Mouse (Mus musculus) 3T3-L1 (cell line): ENCODE measurements around the gene Slc25a53.
"Not testable (repeated sequence)": the region's sequence is repeated elsewhere in the genome, so short reads cannot be mapped to it uniquely, and the experiment has no call there.

Source experiments
- DNase-seq: peaks from one replicate; pipeline ENCODE4 v3.0.0-alpha.2; 2015; ENCODE audit warnings: low read depth, low spot score

Slc25a53 gene

DNA sequence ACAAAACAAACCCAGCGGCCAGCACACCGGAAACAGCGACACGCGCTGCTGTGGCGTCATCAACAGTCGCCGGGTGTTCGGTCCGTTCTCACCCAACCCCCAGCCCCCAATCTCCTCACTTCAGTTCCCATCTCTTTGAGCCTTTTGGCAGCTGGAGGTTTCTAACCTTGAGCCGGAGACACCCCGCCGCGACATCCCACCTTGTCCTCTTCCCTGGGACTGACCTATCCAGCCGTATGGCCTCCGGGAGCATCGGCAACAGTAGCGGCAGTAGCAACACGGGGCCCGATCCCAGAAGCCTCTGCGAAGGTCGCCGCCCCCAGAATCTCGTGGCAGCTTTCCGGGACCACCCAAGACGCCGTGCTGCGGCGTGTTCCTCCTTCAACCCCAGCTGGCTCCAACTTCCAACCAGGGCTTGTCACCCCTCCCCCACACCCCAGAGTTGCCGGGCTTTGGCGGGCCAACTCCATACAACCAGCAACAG is at the start of gene Slc25a53:
TSS of gene Slc25a53 (minus strand) at position 303 of the 484 bp plus-strand sequence.
- peak; percentile 84 for DNase-seq

DNA sequence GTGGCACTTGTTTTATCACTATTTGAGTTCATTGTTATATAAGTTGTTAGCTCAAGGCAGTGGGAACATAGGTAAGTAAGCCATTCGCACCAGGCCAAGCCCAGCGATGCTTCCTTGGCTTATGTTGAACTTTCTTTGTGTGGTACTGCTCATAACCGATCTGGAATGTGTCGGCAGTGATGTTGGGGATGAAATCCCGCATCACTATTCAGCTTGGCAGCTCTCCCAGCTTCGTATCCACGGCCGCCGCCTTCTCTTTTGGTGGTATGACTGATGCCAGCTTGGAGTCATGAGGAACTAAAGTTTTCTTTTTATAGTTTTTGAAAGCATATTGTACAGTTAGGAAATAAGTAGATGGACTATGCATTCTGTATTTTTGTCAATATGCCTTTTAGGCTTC is 25.1 kb upstream of the Slc25a53 start:
- DNase-seq = peak; percentile 32

DNA sequence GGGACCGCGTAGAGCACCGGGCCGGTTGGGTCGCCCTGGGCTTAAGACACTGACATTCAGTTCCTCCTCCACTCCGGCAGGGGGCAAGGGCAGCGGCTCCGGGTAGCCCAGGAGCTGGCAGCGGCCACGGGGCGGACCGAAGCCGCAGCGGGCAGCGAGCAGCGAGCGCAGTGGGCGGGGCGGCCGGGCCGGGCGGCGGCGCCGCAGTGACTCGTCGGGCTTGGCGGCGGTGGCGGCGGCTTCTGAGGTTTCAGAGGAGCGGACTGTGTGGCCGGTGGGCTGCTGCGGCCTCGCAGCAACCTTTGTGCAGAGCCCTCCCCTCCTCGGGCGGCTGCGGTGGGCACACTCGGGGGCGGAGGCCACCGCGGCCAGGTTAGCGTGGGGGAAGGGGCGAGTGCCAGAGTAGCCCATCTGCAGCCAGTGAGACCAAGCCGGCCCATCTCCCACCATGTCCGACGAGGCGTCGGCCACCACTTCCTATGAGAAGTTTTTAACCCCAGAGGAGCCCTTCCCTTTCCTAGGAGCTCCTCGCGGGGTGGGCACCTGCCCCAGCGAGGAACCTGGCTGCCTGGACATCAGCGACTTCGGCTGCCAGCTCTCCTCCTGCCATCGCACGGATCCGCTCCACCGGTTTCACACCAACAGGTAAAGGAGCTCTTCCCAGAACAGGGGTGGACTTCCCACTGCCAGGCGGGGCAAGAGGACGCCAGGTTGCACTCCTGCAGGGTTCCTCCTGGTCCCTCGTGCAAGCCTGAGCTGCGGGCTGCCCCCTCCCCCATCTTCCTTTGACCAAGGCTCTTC is 11.5 kb upstream of the Slc25a53 start, which contains the start of gene Fam199x:
TSS of gene Fam199x (plus strand) at position 170 of the 801 bp plus-strand sequence.
- peak; percentile 76 for DNase-seq

DNA sequence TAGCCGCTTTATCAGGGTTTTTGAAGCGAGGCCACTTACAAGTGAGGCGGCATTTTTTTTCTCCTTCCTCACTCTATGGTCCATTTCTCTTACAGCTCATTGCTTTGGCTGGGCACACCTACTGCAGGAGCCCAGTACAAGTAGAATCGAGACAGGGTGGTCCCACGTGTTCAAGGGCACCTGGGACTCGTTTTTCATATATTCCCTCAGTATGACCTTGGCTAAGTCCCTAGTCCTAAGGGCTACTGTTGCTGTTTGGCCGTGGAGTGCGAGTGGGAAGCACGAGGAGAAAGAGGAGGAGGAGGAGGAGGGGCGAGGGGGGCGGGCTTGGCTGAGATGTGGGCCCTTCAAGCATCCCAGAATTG is 10.9 kb upstream of the Slc25a53 start:
- DNase-seq = no peak

DNA sequence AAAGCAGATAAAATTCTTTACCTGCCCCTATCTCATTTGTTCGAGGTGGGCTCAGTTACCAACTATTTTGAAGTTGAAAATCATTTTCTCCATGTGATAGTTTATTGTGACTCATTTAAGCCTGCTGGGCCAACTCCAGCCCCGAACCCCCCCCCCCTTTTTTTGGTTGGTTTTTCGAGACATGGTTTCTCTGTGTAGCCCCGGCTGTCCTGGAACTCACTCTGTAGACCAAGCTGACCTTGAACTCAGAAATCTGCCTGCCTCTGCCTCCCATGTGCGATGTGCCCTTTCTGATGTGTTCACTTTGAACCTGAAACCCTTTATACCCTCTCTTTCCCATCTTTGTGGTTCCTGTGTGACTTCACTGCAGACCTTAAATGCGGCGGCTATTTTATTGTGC is 400 bp upstream of the Slc25a53 start:
- no peak for DNase-seq

DNA sequence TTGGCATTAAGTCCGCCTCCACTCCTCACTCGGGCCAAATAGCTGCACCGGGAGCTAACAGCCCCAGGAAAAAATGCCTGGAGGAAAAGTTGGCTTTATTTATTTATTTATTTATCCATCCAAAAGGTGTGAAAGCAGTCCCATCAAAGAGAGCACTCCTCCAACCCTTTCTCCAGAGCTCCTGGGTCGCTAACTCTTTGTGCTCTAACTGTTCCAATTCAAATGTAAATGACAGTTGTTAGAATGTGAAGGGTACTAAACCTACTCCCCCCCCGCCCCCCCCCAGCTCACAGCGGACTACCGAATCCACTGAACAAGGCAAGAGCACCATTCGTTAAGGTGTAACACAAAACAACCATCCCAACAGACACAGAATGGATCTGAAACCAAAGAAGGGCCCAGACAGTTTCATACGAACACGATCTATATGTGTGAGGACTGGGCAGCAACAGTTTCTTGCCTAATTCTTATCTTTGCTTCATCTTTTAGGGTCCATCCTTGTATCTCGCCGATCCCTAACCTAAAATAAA is 567 bp downstream of the Slc25a53 start:
- DNase-seq = peak; percentile 2

DNA sequence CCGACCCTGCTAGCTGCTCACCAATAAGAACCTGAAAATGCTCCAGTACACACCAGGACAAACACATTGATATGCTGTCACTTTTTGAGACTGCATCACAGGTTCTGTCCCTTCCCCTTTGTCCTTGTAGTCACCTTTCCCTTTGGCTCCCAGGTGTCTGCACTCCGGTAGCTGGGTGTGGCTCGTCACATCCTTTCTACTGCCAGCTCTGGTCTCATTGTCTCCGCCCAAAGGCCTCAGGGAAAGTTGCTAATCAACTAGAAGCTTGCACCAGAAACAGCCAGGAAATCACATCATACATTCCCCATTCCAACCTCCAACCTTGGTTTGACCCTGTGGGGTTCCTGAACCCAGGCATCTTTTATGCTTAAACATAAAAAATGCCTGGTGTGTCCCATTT is 3.8 kb downstream of the Slc25a53 start:
- no peak for DNase-seq

DNA sequence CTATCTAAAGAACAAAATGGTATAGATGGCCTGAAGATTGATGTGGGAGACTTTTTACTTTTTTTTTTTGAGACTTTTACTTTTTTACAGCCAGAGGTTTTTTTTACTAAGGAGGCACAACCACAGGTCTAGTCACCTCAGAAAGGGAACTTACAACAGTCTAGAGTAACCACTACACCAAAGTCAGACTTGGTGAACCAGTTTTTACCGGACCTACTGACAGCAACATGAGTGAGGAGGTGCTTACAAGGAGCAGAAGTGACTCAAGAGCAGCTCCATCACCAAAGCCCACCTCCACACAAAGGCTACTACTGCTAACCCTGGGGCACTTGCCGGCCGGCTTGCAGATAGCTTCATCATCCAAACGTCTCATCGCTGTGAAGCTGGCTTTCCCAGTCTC is 6.4 kb downstream of the Slc25a53 start:
- DNase-seq = no peak

DNA sequence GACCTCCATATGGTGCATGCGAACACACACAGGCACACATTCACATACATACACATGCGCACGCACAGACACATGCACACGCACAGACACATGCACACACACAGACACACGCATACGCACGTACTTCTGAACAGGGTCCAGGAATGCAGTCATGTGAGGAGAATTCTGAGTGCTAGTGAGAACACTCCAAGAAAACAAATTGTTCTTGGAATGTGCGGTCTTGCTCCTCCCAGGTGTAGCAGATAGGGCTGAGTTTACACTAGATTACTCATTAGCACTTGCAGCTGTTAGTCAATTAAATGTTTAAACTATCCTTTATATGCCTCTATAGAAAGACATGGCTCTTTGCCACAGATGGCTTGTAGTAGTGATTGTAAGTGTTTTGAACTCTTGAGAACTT is 7.2 kb downstream of the Slc25a53 start:
- no peak for DNase-seq

DNA sequence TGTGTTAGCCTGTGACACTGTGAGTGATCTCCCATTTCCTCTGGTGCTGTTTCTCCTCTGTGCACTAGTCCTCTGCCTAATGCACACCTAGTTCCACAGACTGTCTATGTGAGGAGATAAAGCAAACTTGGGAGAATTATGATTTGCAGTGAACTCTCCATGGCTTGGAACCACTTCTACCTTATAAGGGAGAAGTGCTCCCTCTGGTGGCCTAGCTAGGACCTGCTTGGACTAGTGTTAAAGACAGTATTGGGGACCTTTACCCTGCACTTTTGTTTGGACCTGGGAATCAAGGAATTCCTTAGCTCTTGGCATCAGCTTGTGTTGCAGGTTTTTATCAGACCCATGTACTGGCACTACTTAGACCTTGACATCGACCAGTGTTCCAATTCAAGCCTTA is 18.8 kb downstream of the Slc25a53 start:
- DNase-seq = peak; percentile 74

DNA sequence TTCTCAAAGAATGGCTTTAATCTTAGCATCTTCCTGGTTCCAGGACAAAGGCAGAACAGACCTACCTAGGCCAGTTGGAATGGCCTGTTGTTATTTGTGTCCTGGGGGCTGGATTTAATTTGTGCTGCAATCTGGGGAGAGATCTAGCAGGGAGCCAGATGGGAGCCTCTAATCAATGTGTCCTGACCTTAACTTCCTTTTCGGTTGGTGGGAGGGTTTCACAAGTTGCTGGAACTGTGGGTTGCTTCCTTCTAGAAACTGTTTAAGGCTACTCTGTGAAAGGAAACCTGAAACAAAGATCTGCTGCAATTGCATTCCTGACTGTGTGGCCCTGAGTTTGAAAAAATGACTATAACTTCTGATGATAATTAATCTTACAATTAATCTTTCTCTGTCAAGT is 20.4 kb downstream of the Slc25a53 start:
- no peak for DNase-seq

DNA sequence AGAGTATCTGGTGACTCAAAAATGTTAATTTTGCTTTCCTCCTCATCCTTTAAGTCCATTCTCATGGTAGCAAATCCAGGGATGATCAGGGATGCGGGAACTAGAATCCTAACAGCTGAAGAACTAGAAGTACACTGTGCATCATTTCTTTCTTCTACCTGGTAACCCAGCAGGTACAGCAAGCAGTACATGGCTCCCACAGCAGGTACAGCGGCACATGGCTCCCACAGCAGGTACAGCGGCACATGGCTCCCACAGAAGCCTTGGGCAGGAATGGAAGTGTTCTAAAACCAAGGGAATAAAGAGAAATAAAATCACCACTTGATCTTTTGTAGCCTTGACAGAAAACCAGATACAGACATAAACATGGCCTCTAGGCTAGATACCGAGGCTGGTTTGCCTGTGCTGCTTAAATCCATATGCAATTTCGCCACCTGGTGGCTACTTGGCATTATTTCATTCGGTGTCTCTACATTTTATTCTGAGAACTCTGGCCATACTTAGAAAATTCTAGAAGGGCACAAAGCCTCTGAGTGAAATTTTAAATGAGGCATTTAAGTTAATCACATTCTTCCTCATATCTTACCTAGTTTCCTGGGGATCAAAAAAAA is 22.9 kb downstream of the Slc25a53 start:
- peak; percentile 77 for DNase-seq

DNA sequence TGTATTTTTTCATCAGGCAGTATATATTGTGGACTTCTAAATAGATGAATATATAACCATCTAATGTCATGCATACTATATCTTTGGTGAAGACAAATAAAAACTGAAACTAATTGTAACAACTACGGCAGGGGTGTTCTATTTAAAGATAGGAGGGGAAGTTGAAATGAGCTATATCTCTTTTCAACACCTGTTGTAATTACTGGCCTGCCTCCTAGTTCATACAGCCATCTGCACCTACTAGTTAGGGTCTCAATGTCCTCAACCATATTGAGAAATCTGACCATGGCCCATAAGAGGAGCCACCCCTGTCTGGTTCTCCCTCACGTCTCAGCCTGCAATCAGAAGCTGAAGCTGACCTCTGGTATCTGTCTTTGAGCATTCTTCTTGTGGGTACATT is 41.8 kb downstream of the Slc25a53 start:
- no peak for DNase-seq

DNA sequence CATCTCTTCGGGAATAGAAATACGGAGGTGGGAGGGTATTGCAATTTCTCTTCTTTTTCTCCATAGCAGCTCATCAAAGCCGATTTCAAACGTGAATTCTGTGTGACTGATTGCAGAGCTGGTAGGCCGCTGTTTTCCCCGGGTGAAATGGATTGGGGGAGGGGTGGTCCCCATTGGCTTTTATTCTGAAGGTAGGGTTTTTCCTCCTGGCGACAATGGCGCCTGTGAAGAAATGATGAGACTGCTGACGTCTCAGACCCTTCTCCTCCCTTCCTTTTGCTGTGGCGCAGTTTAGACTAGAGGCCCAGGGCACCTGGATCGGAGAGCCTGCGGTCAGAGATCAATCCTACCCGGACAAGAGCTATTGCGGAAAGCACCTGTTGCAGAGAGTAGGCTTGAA is 44.5 kb downstream of the Slc25a53 start:
- DNase-seq = no peak

DNA sequence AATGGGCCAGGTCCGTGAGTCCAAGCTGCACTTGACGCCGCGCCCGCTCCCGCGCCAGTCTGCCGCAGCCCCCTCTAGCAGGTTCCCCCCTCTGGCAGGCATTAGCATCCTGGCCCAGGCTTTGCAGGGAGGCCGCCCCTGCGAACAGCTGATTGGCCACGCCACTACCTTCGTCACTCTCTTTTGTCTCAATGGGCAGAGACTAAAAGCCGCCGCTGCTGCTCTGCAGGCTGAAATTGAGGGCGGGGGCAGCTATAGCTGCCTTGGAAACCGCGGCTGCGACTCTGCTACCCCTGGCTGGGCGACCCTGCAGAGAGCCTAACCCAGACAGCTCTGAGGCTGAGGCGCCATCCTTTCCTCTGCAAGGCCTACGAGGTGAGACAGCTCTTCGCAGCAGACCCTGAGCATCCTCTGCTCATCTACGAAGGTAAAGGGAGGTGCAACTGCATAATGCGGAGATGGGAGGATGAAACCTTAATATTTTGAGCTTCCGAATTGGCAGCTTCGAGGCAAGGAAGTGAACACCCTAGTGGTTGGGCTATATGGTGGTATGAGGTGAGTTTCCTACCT is 45.0 kb downstream of the Slc25a53 start, which contains the start of gene Zcchc18:
TSS of gene Zcchc18 (plus strand) at position 178 of the 570 bp plus-strand sequence.
- no peak for DNase-seq

DNA sequence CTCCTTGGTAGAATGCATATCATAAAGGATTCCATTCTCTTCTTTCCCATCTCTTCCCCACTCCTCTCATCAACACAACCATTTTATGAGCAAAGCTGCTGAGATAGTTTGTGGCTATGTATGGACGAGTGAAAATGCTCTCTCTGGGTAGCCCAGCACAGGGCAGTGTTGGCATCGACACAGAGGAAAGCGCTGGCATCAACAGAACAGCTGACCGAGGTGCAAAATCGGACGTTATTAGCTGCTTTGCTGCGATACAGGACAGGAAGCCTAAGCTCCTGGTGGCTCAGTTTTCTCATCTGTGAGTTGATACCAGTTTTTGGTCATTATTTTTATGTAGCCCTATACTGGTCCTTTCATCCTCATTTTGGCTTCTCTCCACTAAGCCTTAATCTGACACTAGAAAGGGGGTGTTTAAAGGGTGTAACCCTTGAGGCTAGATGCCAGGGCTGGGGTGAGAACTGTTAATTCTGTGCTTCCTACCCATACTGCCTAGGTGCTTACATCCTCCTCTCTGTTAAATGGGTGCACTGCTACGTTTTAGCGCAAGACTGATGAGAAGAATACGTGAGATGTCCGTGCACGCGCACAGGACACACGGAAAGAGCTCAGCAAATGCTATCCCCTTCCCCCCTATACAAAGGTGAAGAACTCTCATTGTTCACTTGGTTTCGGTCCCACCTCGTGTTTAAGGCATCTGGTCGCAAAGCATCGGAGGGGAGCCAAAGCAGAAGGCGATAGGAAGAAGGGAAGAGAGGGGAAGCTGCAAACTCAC is 45.7 kb downstream of the Slc25a53 start:
- DNase-seq = no peak

DNA sequence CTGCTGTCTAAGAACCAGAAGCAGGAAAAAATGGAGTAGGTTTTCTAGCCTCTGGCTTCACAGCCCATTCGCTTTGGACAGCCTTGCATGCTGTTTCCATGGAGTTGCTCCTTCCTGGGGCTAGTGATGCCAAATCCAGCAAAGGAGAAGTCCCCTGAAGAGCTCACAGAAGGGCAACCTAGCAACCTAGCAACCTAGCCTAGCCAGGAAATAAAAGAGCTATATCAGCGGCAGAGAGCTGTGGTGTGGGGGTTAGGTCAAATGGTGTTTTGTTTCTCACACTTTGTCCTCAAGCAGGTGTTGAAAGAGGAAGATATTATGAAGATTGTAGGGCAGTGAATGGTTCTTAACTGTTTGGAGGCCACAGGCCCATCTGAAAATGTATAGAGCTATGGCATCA is 46.8 kb downstream of the Slc25a53 start:
- DNase-seq = no peak

DNA sequence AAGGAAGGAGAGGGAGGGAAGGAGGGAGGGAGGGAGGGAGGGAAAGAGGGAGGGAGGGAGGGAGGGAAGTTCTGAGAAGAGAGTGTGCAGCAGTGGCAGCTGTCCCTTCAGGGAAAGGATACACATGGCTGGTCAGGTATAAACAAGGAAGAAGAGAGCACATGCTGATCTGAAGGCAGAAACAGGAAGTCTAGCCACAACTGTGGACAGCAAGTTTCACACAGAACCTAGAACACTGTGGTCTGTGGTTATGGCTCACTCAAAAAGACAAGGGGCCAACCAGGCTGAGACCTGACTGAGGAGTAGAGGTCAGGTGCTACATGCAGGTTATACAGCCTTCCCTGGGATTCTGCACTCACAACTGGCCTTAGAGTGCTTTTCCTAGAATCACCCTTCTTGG is 52.1 kb downstream of the Slc25a53 start:
- DNase-seq = no peak

DNA sequence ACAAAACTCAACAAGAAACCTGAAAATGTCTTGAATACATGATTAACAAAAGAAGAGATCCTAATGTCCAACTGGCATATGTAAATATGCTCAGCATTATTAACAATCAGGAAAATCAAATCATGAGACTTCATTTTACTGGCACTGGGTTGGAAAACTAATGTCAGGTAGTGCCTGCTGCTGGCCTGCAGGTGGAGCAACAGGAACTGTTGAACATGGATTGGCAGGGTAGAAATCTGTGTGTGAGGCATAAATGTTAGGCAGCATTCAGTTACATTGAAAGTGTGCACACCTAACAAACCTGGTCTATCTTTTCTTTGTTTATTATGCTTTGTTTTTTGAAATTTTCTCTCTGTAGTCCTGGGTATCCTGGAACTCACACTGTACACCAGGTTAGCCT is 59.5 kb downstream of the Slc25a53 start:
- DNase-seq = peak; percentile 4

DNA sequence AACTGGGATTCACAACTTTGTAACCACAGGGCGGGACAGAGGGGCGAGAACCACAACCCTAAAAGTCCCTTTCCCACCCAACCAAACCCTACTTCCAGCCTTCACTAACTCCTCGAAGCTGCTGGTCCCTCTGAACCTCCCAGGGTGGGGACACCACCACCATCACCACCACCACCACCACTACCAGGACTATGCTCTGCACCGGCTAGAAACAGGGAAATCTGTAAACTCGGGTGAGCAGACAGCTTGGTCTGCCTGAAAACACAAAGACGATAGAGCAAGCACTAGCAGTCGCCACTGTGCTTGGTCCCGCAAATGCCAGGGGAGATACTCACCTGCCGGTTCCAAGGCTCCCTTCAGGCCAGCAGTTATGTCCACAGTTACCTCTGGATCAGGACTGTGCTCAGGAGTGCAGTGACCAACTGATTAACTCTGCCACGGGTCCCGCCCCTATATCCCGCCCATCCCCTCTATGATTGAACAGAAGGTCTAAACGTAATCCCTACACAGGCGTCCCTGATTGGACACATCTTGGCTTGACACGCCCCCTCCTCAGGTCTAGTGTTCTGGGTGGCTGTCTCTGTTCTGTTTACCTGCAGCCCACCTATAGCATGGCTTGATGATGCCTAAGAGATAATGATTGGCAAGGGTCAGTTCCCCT is 61.5 kb downstream of the Slc25a53 start, which contains the start of the genes Tmsb15l and Tmsb15b1:
TSS of gene Tmsb15l (minus strand) at position 446 of the 661 bp plus-strand sequence.
TSS of gene Tmsb15b1 (minus strand) at position 451 of the 661 bp plus-strand sequence.
- no peak for DNase-seq

DNA sequence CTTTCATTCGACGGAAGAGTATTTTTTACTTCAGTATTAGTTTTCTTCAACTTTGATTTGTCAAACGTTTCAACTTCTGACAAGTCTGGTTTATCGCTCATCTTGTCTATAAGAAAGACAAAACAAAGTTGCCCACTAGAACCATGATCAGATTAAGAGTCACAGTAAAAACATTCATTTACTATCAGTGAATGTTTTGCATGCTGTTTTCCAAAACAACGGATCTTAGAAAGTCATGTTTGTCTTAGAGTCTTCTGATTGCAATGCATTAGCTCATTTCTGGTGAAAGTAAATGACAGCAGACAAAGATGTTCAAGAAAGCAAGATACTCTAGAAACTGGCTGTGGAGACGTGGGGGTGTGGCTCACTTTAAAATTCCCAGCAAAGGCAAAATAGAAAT is 62.7 kb downstream of the Slc25a53 start, which contains the start of gene Tmsb15b2:
TSS of gene Tmsb15b2 (minus strand) at position 101 of the 400 bp plus-strand sequence.
- DNase-seq = not testable (repeated sequence)
